Mouse (Mus musculus) liver, adult 2 months (tissue): ENCODE measurements around the gene Slc35b3.

Source experiments
- CTCF ChIP-seq: fragments of 200-500 bp; IDR thresholded peaks from 2 replicates; pipeline ENCODE4 v1.5.1; 2011; ENCODE audit warnings: low read depth, low read length, control low read depth
- POLR2A ChIP-seq: fragments of 200-500 bp; IDR thresholded peaks from 2 replicates; pipeline ENCODE4 v1.6.1; 2011; ENCODE audit warnings: low read length, control low read depth; ENCODE audit not compliant: insufficient read depth; ENCODE audit errors: extremely low read depth

DNA sequence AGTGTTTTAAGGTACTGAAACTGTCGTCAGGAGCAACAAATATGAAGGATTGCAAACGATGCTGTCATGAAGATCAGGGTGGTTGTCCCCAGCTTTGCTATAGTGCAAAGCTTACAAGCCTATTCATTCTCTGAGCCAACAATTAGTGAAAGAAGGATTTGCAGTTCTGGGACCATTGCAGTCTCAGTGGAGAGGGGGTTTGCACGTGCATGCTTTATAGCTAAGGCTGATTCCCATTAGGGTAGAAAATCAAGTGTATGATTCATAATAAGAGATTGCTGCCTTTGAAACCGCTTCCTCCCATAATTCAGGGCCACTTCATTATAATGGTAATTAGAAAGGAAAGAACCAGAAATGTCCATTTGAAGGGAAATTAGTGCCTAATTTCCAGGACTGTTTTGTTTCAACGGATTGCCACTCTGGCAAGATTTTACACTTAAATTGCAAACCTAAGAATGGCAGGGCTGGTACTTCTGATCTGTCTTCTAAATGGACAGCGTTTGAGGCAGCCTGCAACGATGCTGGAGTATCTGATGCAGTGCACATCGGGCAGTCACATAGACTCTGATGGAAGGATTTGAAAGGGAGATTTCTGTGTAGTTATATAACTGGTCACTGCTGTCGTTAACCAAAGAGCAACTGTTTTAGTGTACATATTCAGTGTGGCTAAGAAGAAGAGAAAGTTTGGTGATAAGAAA, 42.3 kb downstream of the Slc35b3 start:
- TF ChIP-seq POLR2A: no peak
- TF ChIP-seq CTCF: no peak
